Mouse (Mus musculus): ENCODE data around the gene Plekha6. TPM values are rescaled to one million over a fixed set of nuclear protein-coding genes. Genes with fewer than 3 reads are reported as not detected.

Gene Plekha6
- total RNA-seq, 2 experiments from 2014 or later: 42.1 to 45.9 TPM

DNA sequence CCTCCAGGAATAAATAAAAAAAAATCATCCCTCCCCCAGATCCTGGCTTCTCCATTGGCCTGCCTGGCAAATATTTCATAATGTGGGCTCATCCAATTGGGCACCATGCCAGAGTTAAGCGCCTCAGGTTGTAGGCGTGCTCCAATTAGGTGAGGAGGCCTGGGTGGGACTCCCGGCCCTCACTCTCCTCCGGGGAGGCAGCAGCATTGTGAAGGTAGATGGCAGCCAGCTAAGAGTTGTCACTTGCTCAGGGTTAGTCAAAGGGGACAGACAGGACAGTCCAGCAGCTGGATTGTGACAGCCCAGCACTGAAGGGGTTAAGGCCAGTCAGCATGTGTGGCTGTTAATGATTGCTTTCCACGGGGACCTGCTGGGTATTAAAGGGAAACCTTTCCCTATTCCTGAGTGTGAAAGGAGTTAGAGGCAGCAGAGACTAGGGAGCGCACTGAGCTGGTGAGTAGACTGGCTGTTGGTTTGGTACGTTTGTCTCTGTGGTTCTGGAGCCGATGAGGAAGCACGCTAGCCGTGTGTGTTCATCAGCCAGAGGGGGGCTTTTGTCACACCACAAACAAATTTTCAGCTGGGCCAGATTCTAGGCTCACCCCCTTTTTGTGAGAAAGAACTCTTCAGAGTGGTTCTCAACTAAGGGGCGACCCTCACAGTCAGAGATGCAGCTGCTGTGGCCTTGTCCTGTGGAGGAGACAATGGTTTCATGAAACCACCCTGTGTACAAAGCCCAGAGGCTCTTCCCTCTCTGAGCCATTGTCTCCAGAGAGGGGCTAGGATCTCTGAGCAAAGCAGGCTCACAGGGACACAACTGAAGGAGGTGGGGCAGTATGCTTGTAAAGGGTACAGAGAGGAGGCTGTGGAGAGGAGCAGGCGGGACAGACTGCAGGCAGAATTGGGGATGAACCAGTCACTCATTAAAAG lies 81.9 kb downstream of the Plekha6 start:
- no peak for DNase-seq

DNA sequence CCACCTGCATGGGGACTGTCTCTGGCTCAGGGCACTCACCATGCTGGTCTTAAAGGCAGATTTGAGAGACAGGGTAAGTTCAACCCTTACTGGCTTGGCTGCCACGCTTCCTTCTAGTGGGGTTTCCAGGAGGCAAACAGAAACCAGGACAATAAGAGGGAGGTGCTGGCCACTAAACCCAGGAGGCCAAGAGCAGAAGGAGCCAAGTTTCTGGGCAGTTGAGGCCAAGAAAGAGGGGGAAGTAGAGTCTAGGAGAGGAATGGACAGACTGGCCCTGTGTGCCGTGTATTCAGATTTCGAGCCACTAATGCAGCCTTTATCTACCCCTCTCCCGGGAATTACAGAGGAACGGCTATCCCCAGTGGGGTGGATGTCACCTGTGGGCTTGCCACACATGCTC lies 83.2 kb downstream of the Plekha6 start:
- DNase-seq: no peak

DNA sequence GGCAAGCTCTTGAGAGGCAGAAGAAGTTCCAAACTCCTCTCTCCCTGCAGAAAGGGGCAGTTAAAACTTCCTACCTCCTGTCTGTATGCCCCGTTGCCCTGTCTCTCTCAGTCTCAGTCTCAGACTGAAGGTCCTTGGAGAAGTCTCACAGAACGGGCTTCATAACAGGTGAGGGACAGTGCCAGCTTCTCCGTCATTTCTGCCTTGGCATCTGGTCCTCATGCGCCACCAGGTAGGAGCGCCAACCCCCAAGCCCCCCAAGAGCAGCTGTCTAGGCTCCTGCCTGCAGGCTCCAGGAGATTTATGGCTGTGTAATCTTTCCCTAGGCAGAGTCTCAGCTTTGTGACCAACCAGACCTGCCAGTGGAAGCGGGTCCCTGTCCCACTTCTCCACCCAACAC lies 86.8 kb downstream of the Plekha6 start:
- no peak for DNase-seq

- no peak for DNase-seq
These were observed 87.6 kb downstream of the Plekha6 start for GRCm38 (mm10) chr1:133251625-133252034.

DNA sequence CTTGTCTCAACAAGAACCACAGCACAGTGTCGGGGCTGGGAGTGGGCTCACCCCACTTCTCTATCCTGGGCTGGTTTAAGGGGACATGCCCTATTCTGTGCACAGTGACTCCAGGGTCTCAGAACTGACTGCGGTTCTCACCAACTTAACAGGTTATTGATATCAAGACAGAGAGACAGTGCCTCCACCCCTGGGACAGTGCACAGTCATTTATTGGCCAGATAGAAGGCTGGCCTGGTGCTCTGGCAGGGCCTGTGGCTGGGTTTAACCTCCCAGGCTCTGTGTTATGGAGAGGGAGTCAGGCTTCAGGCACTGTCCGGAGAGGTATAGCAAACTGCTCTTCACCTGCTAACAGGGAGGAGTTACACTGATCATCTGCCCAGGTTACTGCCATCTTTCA lies 88.2 kb downstream of the Plekha6 start:
- no peak for DNase-seq

DNA sequence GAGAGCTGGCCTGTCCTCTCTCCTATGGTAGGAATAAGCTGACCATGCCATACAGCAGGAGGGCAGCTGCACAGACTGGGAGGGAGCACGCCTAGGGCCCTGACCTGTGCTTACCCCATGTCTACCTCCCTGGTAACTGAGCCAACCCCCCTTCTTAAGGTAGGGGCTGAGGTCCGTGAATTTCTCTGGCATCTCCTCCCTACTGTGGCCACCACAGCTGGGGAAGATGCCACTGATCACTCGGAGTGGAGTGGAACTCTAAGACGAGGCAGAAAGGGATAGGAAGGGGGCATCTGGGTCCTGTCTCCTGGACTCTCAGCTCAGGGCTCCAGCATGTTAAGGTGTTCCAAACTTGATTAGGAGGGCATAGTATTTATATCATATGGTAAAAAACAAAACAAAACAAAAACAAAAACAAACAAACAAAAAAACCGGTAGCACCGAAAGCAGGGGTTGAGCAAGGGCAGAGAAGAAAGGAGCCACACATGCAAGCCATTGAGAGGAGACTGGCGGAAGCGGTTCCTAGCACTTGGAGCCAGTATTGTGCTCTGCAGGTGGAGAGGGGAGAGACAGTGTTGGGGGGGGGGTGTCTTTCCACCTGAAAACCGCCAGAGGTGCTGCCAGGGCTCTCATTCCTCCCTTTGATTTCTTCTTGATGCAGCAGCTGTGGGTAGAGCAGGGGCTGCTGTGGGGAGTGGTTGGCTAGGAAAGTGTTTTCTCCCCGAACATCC lies 89.0 kb downstream of the Plekha6 start:
- DNase-seq: no peak

DNA sequence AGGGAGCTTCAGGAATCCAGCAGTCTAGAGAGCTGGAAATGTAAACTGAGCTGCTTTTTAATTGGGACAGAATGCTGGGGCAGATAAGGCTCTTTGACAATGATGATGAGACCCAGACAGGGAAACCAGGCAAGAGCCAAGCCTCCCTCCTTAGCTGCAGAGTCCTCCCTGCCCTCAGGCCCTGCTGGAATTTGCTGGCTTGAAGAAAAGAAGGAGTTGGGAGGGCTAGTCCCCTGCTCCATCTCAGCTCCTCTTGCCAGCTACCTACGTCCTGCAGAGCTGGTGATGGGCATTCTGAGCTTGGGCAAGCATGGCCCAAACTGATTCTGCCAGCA lies 89.5 kb downstream of the Plekha6 start:
- DNase-seq: no peak

DNA sequence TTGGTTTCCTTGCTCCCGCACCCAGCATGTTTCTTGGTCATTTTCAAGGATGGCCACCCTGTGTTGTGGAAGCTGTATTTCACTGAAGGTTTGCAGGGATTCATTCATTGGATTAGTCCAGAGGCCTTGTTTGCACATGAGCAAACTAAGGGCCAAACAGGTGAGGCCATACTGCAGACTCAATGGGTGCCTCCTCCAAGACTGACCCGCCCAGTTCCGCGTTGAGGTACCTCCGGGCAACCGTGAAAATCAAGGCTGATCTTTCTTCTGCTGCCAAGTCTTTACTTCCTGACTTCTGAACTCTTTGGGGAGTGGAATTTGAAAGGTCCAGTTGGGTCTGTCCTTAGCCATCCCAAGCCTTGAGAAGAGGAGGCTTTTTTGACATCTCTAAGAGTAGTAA lies 90.2 kb downstream of the Plekha6 start:
- DNase-seq: no peak

DNA sequence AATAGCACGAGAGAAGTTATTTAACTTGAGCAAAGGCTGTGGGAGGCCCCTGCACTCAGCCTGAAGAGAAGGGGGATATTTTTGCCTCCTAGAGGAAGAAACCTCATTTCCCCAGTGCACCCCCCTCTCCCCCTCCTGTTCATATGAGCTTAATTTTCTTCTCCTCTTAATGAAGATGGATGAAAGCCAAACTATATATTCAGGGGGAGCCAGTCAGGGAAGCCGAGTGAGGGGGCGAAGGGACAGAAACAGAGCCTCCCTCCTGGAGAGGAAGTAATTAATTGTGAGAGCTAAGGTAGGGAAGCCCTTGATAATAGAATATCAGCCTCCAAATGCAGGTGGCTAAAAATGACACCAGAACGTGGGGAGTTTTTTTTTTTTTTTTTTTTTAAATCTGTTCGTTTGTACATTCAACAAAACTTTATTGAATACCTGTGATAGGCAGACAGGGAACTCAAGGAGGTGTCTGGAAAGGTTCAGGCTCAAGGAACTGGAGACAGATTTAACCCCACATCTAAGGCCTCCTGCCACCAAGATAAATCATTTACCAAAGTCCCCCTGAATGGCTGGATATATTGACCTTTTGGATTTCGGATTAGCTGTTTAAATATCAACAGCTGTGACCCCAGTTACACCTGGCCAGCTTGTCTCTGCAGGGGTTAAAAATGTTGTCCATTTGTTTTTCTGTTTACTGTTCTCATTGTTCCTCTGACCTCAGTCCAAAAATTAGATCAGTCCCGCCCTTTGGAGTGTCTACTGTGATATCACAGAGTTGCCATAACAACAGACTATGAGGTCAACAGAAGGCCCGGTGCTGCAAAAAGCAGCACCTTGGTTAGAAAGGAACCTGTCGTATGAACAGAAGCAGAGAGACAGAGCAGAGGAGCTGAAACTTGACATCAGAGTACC lies 91.1 kb downstream of the Plekha6 start:
- DNase-seq: no peak

DNA sequence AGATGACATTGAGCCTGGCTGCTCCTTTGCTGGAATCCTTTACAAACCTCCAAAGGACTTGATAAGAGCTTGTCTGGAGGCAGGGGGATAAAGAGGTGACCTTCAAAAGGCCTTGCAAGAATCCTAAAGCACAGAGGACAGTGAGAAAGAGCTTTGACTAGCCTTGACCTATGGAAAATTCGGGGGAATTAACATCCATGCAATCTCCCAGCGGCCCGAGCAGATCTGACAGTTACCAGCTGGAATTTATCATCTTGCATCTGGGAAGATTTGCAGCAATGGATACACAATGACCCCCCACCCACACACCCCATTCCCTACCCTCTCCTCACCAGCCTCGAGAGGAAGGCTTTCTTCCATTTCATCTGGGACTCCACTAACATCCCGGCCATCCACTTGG lies 91.8 kb downstream of the Plekha6 start:
- DNase-seq: no peak

DNA sequence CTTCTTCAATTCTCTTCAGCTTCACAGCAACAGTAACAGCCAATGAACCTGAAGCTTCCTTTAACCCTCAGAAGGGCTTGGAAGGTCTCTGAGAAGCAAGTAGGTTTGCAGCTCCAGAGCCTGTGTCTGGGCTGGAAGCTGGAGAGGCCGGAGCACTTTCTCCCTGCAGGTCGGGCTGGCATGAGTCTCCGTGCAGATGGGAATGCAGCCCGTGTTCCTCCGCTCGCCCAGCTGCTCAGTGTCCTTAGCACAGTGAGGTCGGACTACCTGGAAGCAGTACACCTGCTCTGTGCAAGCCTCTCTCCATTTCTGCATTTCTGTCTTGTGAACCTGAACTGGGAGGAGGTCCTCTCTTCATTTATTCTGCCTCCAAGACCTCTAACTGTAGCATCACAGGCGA lies 92.3 kb downstream of the Plekha6 start:
- no peak for DNase-seq

GRCm38 (mm10) chr1:133258694-133259093 lies 94.7 kb downstream of the Plekha6 start:
- no peak for DNase-seq

DNA sequence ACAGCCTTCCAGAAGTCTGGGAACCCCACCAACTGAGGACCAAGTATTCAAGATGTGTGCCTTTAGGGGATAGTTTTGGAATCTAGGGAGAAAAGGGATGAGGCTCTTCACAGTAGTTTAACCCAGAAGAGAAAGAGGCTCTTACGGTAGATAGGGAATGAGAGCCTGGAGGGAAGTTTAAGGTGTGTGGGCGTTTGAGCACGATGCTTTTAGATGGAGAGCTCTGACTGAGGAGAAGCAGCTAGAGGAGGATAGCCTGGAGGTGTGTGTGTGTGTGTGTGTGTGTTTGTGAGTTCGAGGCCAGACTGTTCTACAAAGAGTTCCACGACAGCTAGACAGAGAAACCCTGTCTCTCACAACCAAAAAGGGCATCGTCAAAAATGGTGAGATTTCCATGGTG lies 98.6 kb downstream of the Plekha6 start:
- DNase-seq: no peak

DNA sequence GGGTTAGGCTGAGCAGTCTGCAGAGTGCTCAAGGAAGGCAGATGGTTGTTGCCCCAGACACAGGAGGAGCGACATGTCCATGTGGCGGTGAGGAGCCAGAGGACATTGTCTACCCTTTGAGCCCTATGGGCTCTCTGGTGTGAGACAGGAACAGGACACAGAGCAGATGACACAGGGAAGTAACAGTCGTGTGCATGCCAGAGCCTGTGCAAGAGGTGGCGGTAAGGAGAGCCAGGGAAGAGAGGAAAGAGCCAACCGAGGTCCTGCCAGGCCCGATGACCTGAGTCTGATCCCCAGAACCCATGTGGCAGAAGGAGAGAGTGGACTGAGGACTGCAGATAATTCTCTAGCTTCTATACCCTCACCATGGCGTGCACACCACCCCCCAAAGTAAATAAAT lies 99.1 kb downstream of the Plekha6 start:
- DNase-seq: no peak

GRCm38 (mm10) chr1:133264367-133264766 lies 100.4 kb downstream of the Plekha6 start:
- DNase-seq: no peak

DNA sequence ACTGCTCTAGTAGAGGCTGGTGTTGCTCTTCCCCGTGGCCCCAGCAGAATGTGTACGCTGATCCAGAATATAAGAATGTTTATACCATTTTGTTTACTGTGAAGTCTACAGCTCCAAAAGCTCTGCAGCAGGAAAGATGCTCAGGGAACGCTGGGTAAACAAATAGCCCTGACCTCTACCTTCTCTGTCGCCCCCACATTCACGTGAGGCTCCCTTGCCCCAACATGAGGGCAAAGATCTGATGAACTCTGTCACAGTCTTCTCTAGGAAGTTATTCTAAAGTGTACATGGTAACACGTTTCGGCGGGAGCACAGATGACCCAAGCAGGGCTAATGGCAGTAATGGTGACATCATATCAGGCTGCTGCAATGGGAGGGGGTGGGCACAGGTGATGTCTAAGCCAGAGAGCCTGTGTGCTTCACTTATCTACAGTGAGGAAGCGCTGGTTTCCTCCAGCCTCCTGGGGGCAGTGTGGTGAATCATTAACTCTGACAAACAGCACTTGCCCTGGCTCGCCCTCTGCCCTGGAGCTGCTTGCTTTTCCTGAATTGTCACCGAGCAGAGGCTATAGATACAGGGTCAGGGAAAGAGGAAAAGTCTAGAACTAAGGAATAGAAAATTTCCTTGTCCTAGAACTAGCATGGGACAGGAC lies 101.2 kb downstream of the Plekha6 start:
- DNase-seq: no peak

DNA sequence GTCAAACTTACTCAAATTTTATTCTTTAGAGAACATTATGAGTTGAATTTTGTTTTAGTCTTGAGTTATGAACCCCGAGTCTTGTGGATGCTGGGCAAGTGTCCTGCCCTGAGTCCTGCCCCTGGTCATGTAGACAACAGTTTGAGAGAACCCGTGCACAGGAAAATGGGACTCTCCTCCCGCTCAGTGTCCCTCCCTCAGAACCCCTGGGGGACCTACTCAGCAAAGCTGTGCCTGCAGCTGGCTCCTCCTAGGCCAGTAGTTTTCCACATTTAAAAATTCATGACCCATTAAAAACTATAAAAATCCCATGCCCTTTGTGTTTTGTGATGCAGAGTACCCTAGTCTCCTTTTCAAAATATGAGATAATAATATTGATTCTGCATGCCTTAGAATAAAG lies 103.1 kb downstream of the Plekha6 start:
- DNase-seq: no peak

GRCm38 (mm10) chr1:133267813-133268492 lies 103.9 kb downstream of the Plekha6 start:
- DNase-seq: no peak

- no peak for DNase-seq
These were observed 104.5 kb downstream of the Plekha6 start for GRCm38 (mm10) chr1:133268503-133268902.

- DNase-seq: no peak
These were observed 106.3 kb downstream of the Plekha6 start for GRCm38 (mm10) chr1:133270336-133270735.

DNA sequence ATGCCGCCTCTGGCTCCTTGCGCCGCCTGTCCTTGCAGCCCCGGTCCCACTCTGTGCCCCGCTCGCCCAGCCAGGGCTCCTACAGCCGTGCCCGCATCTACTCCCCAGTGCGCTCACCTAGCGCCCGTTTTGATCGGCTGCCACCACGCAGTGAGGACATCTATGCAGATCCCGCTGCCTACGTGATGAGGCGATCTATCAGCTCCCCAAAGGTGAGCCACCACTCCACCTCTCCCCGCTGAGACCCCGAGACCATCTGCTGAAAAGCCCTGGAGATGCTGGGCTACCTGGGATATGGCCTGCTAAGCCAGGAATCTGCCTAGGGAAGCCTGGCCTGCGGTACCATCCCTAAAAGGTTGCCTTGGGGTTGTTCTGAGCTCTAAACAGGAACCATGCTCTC lies 110.2 kb downstream of the Plekha6 start:
- DNase-seq: no peak

DNA sequence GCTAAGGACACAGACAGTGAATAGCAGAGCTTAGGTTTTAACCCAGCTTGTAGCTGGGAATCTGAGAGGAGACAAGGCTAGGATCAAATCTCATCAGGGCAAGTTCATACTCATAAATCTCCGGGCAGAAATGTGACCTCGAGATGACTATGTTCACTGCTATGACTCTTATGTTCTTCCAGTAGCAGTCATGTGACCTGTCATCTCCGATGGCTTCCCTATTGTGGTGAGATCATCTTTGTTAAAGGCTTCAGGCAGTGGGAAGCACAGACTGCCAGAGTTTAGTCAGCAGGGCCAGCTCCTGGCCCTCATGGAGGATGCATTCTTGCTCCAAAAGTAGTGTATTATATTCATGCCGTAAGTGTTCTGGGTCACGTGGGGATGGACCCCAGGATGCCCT lies 113.0 kb downstream of the Plekha6 start:
- no peak for DNase-seq
